Mouse (Mus musculus) lung, postnatal 0 days (tissue): ENCODE measurements around the gene Slc24a2. TPM values are rescaled to one million over a fixed set of nuclear protein-coding genes. Genes with fewer than 3 reads are reported as not detected.

ENCODE experiments used
- ATAC-seq: fragments of 200-750 bp; cut with Nextera tagmentation; 2 replicates; pipeline ENCODE4 v1.8.0; 2017; ENCODE audit warnings: moderate library complexity
- DNase-seq: peaks from one replicate; pipeline ENCODE4 v3.0.0-alpha.2; 2016; ENCODE audit warnings: low spot score
- H3K27ac ChIP-seq: fragments of 300-500 bp; sonication (generic); 2 replicates; pipeline ENCODE4 v1.5.1; 2014; ENCODE audit warnings: antibody characterized with exemption, mild to moderate bottlenecking, low read length, mixed read lengths
- H3K27me3 ChIP-seq: fragments of 300-500 bp; sonication (generic); replicated peaks from 2 replicates; pipeline ENCODE4 v1.6.1; 2014; ENCODE audit warnings: low read length, mixed read lengths; ENCODE audit not compliant: insufficient read depth
- H3K36me3 ChIP-seq: fragments of 300-500 bp; sonication (generic); 2 replicates; pipeline ENCODE4 v1.6.1; 2014; ENCODE audit warnings: low read length, mixed read lengths; ENCODE audit not compliant: insufficient read depth
- H3K4me1 ChIP-seq: fragments of 300-500 bp; sonication (generic); 2 replicates; pipeline ENCODE4 v1.6.1; 2014; ENCODE audit warnings: antibody characterized with exemption, low read depth, low read length, mixed read lengths; ENCODE audit not compliant: insufficient read depth
- H3K4me2 ChIP-seq: fragments of 300-500 bp; sonication (generic); replicated peaks from 2 replicates; pipeline ENCODE4 v1.6.1; 2014; ENCODE audit warnings: low read depth, mild to moderate bottlenecking, low read length, moderate library complexity, mixed read lengths
- H3K4me3 ChIP-seq: fragments of 300-500 bp; sonication (generic); 2 replicates; pipeline ENCODE4 v1.5.1; 2014; ENCODE audit warnings: low read depth, low read length
- H3K9ac ChIP-seq: fragments of 300-500 bp; sonication (generic); replicated peaks from 2 replicates; pipeline ENCODE4 v1.6.1; 2014; ENCODE audit warnings: low read depth, mild to moderate bottlenecking
- H3K9me3 ChIP-seq: fragments of 300-500 bp; sonication (generic); 2 replicates; pipeline ENCODE4 v1.6.1; 2016; ENCODE audit warnings: low read length, mixed read lengths
- CTCF ChIP-seq: IDR thresholded peaks from 2 replicates; pipeline ENCODE4 v1.5.1; 2016; ENCODE audit warnings: antibody characterized with exemption, mild to moderate bottlenecking
- EP300 ChIP-seq: IDR thresholded peaks from 2 replicates; pipeline ENCODE4 v1.6.1; 2016; ENCODE audit warnings: antibody characterized with exemption, mild to moderate bottlenecking, control low read depth
- WGBS: fragments of 180-500 bp; shearing (Covaris S2); extraction: QIAGEN DNeasy Blood & Tissue Kit; methylation state at CpG from one replicate; pipeline ENCODE4 v1.1.7; 2014; 5-methylcytosine and 5-hydroxymethylcytosine counted together
- polyA plus RNA-seq: library from polyadenylated mRNA; unstranded; fragments of >200 nt; fragmentation: Nextera tagmentation; extraction: Ambion mirVana; gene quantifications from 2 replicates; pipeline ENCODE4 v1.2.1, GENCODE M21; 2015

Gene Slc24a2
- polyA plus RNA-seq, 1 experiment from 2014 or later, result 0.01 TPM

DNA sequence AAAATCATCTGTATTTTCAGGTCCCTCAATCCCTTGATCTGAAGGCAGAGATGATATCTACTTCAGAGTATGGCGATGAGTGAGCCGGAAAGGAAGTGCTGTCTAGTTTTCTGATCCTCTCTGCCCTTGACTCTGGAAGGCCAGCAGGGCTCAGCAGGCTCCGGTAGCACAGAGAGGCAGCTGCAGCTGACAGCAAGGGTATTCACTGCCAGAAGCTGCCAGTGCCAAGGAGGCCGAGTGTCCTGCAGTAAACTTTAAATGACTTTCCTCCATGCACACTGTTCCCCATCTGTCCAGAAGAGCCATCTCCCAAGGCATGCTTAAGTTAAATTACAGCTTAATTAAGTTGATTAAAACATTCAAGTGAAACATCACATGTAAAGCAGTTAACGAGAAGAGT lies 12.1 kb downstream of the Slc24a2 start:
- H3K9ac ChIP-seq, result no peak overlapping the region
- H3K9me3 ChIP-seq, result no peaks in the 10 kb centered on the region
- no peaks in the 10 kb centered on the region for H3K27me3 ChIP-seq
- H3K4me2 ChIP-seq, result no peak overlapping the region
- H3K36me3 ChIP-seq, result no peaks in the 10 kb centered on the region
- TF ChIP-seq CTCF (no peak), EP300 (no peak)
- DNase-seq (no peak), ATAC-seq (no peak)
- no peaks in the 10 kb centered on the region for H3K4me1 ChIP-seq
- no peak overlapping the region for H3K27ac ChIP-seq
- WGBS, result 63% methylated on average over 5 of the region's 5 CpGs
- H3K4me3 ChIP-seq, result no peak overlapping the region

DNA sequence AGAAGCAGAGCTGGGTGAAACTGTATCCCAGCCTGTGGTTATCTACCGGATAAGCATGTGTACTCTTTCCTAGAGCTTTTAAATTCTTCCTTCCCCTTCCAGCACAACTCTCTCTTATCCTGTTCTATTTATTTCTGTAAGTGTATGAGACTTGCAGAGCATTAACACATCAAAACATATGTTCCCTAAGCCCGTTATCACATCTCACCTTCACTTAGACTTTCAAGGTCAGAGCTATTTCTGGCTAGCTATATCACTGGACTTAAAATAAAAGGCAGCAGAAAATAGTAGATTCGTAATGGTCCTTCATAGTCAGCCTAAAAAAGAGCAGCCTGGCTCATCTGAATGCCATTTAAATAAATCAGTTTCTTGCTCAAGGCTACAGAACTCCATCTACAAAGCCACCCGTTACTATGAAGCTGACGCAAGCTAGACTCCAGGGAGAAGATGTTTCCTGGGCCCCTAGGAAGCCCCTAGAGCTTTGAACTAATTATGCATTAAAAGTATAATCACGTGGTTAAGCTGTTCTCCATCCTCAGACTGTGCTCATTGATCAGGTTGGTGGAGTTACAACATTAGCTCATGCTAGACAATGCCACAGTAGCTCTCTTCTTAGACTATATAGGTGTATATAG lies 18.8 kb downstream of the Slc24a2 start:
- no peak overlapping the region for H3K9ac ChIP-seq
- WGBS, result 58% methylated on average over 6 of the region's 6 CpGs
- H3K27me3 ChIP-seq, result no peaks in the 10 kb centered on the region
- H3K36me3 ChIP-seq, result no peaks in the 10 kb centered on the region
- H3K27ac ChIP-seq, result no peak overlapping the region
- TF ChIP-seq EP300 (no peak), CTCF (no peak)
- no peak for ATAC-seq
- no peak overlapping the region for H3K4me2 ChIP-seq
- no peaks in the 10 kb centered on the region for H3K9me3 ChIP-seq
- H3K4me1 ChIP-seq, result no peaks in the 10 kb centered on the region
- no peak for DNase-seq
- no peak overlapping the region for H3K4me3 ChIP-seq

DNA sequence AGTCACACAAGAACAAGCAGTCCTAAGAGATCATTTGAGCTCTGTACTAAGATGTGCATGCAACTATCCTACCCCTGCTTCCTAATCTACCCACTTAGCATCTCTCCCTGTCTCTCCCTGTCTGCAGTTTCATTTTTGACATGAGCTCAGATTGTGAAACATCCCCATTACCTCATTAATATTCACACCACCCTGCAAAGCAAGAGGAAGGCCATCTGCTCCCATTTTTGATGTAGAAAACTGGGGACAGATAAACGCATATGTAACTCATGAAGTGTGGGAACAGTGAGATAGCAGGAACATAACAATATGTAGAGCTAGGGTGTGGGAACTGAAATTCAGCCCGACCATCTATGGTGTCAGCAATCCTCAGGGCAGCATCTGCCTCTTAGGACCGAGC lies 19.7 kb downstream of the Slc24a2 start:
- no peak overlapping the region for H3K4me3 ChIP-seq
- H3K9ac ChIP-seq, result no peak overlapping the region
- ATAC-seq, result no peak
- H3K27me3 ChIP-seq, result no peaks in the 10 kb centered on the region
- no peak for TF ChIP-seq CTCF
- H3K4me1 ChIP-seq, result no peaks in the 10 kb centered on the region
- H3K9me3 ChIP-seq, result no peaks in the 10 kb centered on the region
- WGBS, result 50% methylated on average over 3 of the region's 3 CpGs
- no peaks in the 10 kb centered on the region for H3K36me3 ChIP-seq
- H3K27ac ChIP-seq, result no peak overlapping the region
- no peak for DNase-seq
- no peak overlapping the region for H3K4me2 ChIP-seq

DNA sequence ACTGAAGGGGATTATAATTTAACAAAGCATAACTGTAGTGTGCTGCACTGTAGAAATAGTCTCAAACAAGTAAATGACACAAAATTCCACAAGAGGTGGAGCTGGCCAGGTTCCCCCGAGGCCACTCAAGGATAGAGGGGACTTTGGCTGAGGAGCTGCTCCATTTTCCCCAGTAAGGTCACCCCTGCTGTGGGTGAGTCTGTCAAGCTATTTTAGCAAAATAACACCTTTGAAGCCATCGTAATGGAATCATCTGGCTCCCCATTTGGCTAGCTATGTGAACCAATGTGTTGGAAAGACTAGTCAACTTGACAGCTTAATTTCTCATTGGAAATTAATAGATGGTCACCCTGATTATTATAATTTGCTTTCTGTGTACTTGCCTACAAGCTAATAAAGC lies 28.2 kb downstream of the Slc24a2 start:
- no peak for ATAC-seq
- 45% methylated on average over 2 of the region's 2 CpGs for whole genome bisulfite sequencing

DNA sequence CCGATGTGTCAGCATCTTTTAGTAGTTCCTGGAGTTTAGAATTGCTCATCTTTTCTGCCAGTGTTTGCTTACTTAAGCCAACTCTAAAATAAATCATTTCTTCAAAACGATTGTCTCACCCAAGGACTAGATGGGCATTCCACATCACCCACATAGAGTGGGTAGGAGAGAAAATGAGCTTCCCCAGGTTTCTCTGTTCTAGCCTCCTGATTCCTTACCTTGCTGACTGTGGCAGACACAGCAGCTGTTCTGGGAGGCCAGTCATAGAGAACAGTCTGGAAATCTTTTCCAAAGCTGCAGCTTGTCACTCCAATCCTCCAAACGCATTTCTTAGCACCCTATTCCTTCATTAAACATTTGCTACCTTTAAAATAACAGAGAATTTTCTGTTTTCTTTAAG lies 29.0 kb downstream of the Slc24a2 start:
- Histone ChIP-seq H3K27ac (no peak overlapping the region), H3K27me3 (no peaks in the 10 kb centered on the region), H3K9ac (no peak overlapping the region), H3K4me3 (no peak overlapping the region), H3K4me2 (no peak overlapping the region), H3K36me3 (no peaks in the 10 kb centered on the region), H3K4me1 (no peaks in the 10 kb centered on the region), H3K9me3 (no peaks in the 10 kb centered on the region)
- DNase-seq (no peak), ATAC-seq (no peak)
- WGBS, result 47% methylated on average over 3 of the region's 3 CpGs
- no peak for TF ChIP-seq EP300
- TF ChIP-seq CTCF, result no peak

More for the DNA sequence above, 28.2 kb downstream of the Slc24a2 start:
- Histone ChIP-seq H3K4me3 (no peak overlapping the region), H3K9me3 (no peaks in the 10 kb centered on the region), H3K27me3 (no peaks in the 10 kb centered on the region), H3K4me1 (no peaks in the 10 kb centered on the region), H3K9ac (no peak overlapping the region), H3K27ac (no peak overlapping the region), H3K4me2 (no peak overlapping the region), H3K36me3 (no peaks in the 10 kb centered on the region)
- DNase-seq, result no peak
- no peak for TF ChIP-seq CTCF

DNA sequence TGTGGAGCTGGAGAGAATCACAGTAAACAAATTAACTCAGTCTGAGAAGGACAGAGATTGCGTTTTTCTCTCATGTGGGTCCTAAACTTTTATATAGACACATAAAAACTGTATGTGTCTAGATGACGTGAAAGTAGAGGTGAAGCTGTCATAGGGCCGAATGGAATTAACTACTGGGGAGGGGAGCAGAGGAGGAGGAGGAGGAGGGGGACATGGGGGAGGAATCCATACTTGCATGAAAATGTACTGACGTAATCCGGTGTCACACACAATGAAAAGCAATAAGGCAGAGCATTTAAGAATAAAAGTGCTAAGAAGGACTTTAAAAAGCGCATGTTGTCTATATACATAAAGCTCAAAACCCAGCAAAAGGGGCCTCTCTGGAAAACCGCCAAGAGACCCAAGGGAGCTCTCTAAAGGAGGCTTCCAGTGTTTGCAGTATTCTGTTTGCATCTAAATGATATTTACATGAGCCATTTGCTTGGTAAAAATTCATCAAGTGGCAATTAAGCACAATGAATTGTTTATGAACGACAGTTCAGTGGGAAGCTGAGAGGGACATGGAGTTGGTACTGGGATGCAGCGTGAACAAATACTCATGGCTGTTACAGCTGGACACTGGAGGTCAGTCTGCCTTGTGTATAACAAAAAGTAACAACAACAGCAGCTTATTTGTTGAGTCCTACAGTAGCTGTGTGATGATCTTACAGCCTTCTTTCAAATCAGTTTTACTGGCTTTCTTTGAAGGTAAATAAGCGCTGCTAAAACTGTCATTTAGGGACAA lies 45.9 kb downstream of the Slc24a2 start:
- no peak overlapping the region for H3K9ac ChIP-seq
- DNase-seq (no peak), ATAC-seq (no peak)
- no peaks in the 10 kb centered on the region for H3K9me3 ChIP-seq
- H3K36me3 ChIP-seq, result no peaks in the 10 kb centered on the region
- H3K4me1 ChIP-seq, result no peaks in the 10 kb centered on the region
- TF ChIP-seq CTCF, result no peak
- TF ChIP-seq EP300, result no peak
- H3K4me2 ChIP-seq, result no peak overlapping the region
- H3K27me3 ChIP-seq, result no peaks in the 10 kb centered on the region
- 70% methylated on average over 10 of the region's 10 CpGs for WGBS
- H3K4me3 ChIP-seq, result no peak overlapping the region
- H3K27ac ChIP-seq, result no peak overlapping the region
